Mouse (Mus musculus) olfactory bulb, adult 2 months (tissue): Measurements from ENCODE around the gene Tspan15. TPM values are rescaled to one million over a fixed set of nuclear protein-coding genes. Genes with fewer than 3 reads are reported as not detected.

Experiments
- H3K27ac ChIP-seq: fragments of 200-500 bp; 2 replicates; pipeline ENCODE4 v1.5.1; 2012; ENCODE audit warnings: low read depth, low read length; ENCODE audit not compliant: insufficient read depth
- H3K4me1 ChIP-seq: fragments of 200-500 bp; 2 replicates; pipeline ENCODE4 v1.6.1; 2012; ENCODE audit warnings: low read length; ENCODE audit not compliant: control insufficient read depth, insufficient read depth
- H3K4me3 ChIP-seq: fragments of 200-500 bp; 2 replicates; pipeline ENCODE4 v1.5.1; 2012; ENCODE audit warnings: mild to moderate bottlenecking, low read depth, low read length, moderate library complexity; ENCODE audit not compliant: insufficient read depth
- CTCF ChIP-seq: fragments of 200-500 bp; IDR thresholded peaks from 2 replicates; pipeline ENCODE4 v1.5.1; 2012; ENCODE audit warnings: low read depth, mild to moderate bottlenecking, low read length, moderate library complexity; ENCODE audit not compliant: insufficient read depth
- POLR2A ChIP-seq: fragments of 200-500 bp; IDR thresholded peaks from 2 replicates; pipeline ENCODE4 v1.6.1; 2012; ENCODE audit warnings: mild to moderate bottlenecking, low read depth, low read length, moderate library complexity; ENCODE audit not compliant: insufficient read depth
- WGBS: fragments of 180-500 bp; shearing (Covaris S2); methylation state at CpG from one replicate; pipeline ENCODE4 v1.1.7; 2018; 5-methylcytosine and 5-hydroxymethylcytosine counted together
- polyA plus RNA-seq: library from polyadenylated mRNA; stranded (reverse); fragments of >200 nt; gene quantifications from 2 replicates; pipeline ENCODE4 v1.2.4, GENCODE M21; 2012; ENCODE audit warnings: low replicate concordance; ENCODE audit not compliant: missing spikeins, insufficient read depth, insufficient read length

Tspan15 gene
- polyA plus RNA-seq, 1 experiment, result not detected

GRCm38 (mm10) chr10:62218789-62219172, 12.3 kb downstream of the Tspan15 start:
- H3K4me3 ChIP-seq, result no peak overlapping the region
- no peak overlapping the region for H3K27ac ChIP-seq
- WGBS, result 68% methylated on average over 7 of the region's 7 CpGs
- peaks cover 20% of the 10 kb centered on the region for H3K4me1 ChIP-seq
- TF ChIP-seq CTCF (no peak), POLR2A (no peak)

- TF ChIP-seq POLR2A, result no peak
- no peak for TF ChIP-seq CTCF
- WGBS, result 93% methylated on average over 19 of the region's 19 CpGs
- Histone ChIP-seq H3K4me1 (peaks cover 20% of the 10 kb centered on the region), H3K4me3 (no peak overlapping the region), H3K27ac (no peak overlapping the region)
Observed at GRCm38 (mm10) chr10:62218044-62218788, 12.8 kb downstream of the Tspan15 start.

- peak overlapping the region; percentile 1; the same call in 1 of the 2 replicates for H3K27ac ChIP-seq
Observed at GRCm38 (mm10) chr10:62217196-62217595, 13.9 kb downstream of the Tspan15 start.

GRCm38 (mm10) chr10:62216595-62216994, 14.5 kb downstream of the Tspan15 start:
- peaks cover 21% of the 10 kb centered on the region for H3K4me1 ChIP-seq
- H3K4me3 ChIP-seq, result no peak overlapping the region
- 69% methylated on average over 5 of the region's 5 CpGs for WGBS
- TF ChIP-seq CTCF (no peak), POLR2A (no peak)
- H3K27ac ChIP-seq, result 0 out of 2 replicates have a peak overlapping the region, but pooled peaks have one; percentile 1

More at GRCm38 (mm10) chr10:62217196-62217595, 13.9 kb downstream of the Tspan15 start:
- whole genome bisulfite sequencing, result 73% methylated on average over 8 of the region's 8 CpGs
- Histone ChIP-seq H3K4me1 (peaks cover 20% of the 10 kb centered on the region), H3K4me3 (no peak overlapping the region)
- no peak for TF ChIP-seq POLR2A

GRCm38 (mm10) chr10:62215633-62216032, 15.4 kb downstream of the Tspan15 start:
- H3K4me3 ChIP-seq, result no peak overlapping the region
- WGBS, result 96% methylated on average over 8 of the region's 8 CpGs
- peaks cover 28% of the 10 kb centered on the region for H3K4me1 ChIP-seq
- H3K27ac ChIP-seq, result peak overlapping the region; percentile 48; the same call in 1 of the 2 replicates
- TF ChIP-seq CTCF (no peak), POLR2A (no peak)

GRCm38 (mm10) chr10:62215169-62215616, 15.9 kb downstream of the Tspan15 start:
- H3K4me1 ChIP-seq, result peaks cover 30% of the 10 kb centered on the region
- no peak overlapping the region for H3K4me3 ChIP-seq
- WGBS, result 56% methylated on average over 5 of the region's 5 CpGs
- TF ChIP-seq POLR2A (no peak), CTCF (no peak)
- H3K27ac ChIP-seq, result no peak overlapping the region

- Histone ChIP-seq H3K4me1 (peaks cover 36% of the 10 kb centered on the region), H3K27ac (no peak overlapping the region), H3K4me3 (no peak overlapping the region)
- no peak for TF ChIP-seq POLR2A
- TF ChIP-seq CTCF, result no peak
- WGBS, result 68% methylated on average over 5 of the region's 6 CpGs
Observed at GRCm38 (mm10) chr10:62211310-62211709, 19.7 kb downstream of the Tspan15 start.

- H3K4me3 ChIP-seq, result no peak overlapping the region
- WGBS, result 62% methylated on average over 10 of the region's 10 CpGs
- no peak for TF ChIP-seq POLR2A
- TF ChIP-seq CTCF, result no peak
- H3K27ac ChIP-seq, result peak overlapping the region; percentile 73
- peaks cover 29% of the 10 kb centered on the region for H3K4me1 ChIP-seq
Observed at GRCm38 (mm10) chr10:62208241-62208896, 22.7 kb downstream of the Tspan15 start.

GRCm38 (mm10) chr10:62202574-62202973, 28.5 kb downstream of the Tspan15 start:
- WGBS, result 55% methylated on average over 6 of the region's 6 CpGs
- Histone ChIP-seq H3K4me3 (no peak overlapping the region), H3K4me1 (peaks cover 16% of the 10 kb centered on the region), H3K27ac (peak overlapping the region; percentile 9; the same call in 1 of the 2 replicates)
- no peak for TF ChIP-seq POLR2A
- TF ChIP-seq CTCF, result no peak
